In genomic region chr4:143118843-143119242, GRCm38 (mm10) we compare ENCODE assay signal across 8 mouse cellular contexts.
DNase-seq lines count a peak whose midpoint lies in the region; ATAC-seq and TF ChIP-seq lines count a peak whose summit lies in the region.

No protein-coding gene starts in this region.

- H3K27ac ChIP-seq in kidney, postnatal 0 days: no peak overlapping the region; the same call in 1 of the 2 replicates
- H3K27ac ChIP-seq in thymus, adult 2 months (ENCODE audit: control insufficient read depth, insufficient read depth, low read length): no peak overlapping the region

- no peaks in the 10 kb centered on the region for H3K27me3 ChIP-seq in kidney, postnatal 0 days (ENCODE audit: insufficient read depth, low read length)
- H3K27me3 ChIP-seq in thymus, adult 2 months (ENCODE audit: control insufficient read depth, insufficient read depth, low read length): no peaks in the 10 kb centered on the region

- ATAC-seq in frontal cortex, adult (ENCODE audit: low TSS enrichment): peak; percentile 51; the same call in 1 of the 2 replicates
- ATAC-seq in kidney, postnatal 0 days (replicated peaks; ENCODE audit: low FRiP score, low read depth): no peak

- no peak overlapping the region for H3K4me3 ChIP-seq in kidney, postnatal 0 days (replicated peaks; ENCODE audit: low read depth, low read length)
- no peak overlapping the region for H3K4me3 ChIP-seq in thymus, adult 2 months (ENCODE audit: control insufficient read depth, insufficient read depth, low read length)

- no peak overlapping the region for H3K4me2 ChIP-seq in kidney, postnatal 0 days (ENCODE audit: low read length)

- H3K9ac ChIP-seq in kidney, postnatal 0 days (ENCODE audit: low read depth, low read length): no peak overlapping the region

- DNase-seq in frontal cortex, postnatal 25 days (ENCODE audit: low spot score in 2 of 2): no peak
- peak; percentile 48 to 87 for DNase-seq in adrenal gland, adult (ENCODE audit: inconsistent age in 2 of 2, low spot score in 1 of 2)
- peak; percentile 92 for DNase-seq in gastrocnemius, adult 18-20 months (ENCODE audit: low spot score)
- DNase-seq in kidney, postnatal 0 days (ENCODE audit: low spot score): peak; percentile 30
- DNase-seq in ovary, postnatal 36 days (ENCODE audit: low spot score): peak; percentile 63
- no peak for DNase-seq in thymus, adult 2 months
- DNase-seq in thymus, adult 18-20 months: no peak

- TF ChIP-seq CTCF in kidney, postnatal 0 days (IDR thresholded peaks at IDR 0.05; ENCODE audit: low read depth): no peak
- TF ChIP-seq CTCF in thymus, adult 2 months (IDR thresholded peaks at IDR 0.05; ENCODE audit: borderline replicate concordance, control insufficient read depth, extremely low read depth, insufficient read depth, low read length, poor library complexity): no peak

- no peak for TF ChIP-seq POLR2A in thymus, adult 2 months (IDR thresholded peaks at IDR 0.05; ENCODE audit: control insufficient read depth, extremely low read depth, insufficient read depth, low read length, poor library complexity)

- H3K36me3 ChIP-seq in kidney, postnatal 0 days (ENCODE audit: insufficient read depth, low read length): no peaks in the 10 kb centered on the region
- H3K36me3 ChIP-seq in thymus, adult 2 months (ENCODE audit: control insufficient read depth, insufficient read depth, low read length): no peaks in the 10 kb centered on the region

- peaks cover 8% of the 10 kb centered on the region; the same call in 1 of the 2 replicates for H3K4me1 ChIP-seq in kidney, postnatal 0 days (replicated peaks; ENCODE audit: insufficient read depth, low read length)
- H3K4me1 ChIP-seq in thymus, adult 2 months (replicated peaks; ENCODE audit: control insufficient read depth, insufficient read depth, low read length): peaks cover 5% of the 10 kb centered on the region

- no peaks in the 10 kb centered on the region for H3K9me3 ChIP-seq in kidney, postnatal 0 days (replicated peaks; ENCODE audit: low read length)

- WGBS in kidney, postnatal 0 days: 23% methylated on average over 4 of the region's 4 CpGs
- 74% methylated on average over 4 of the region's 4 CpGs for WGBS in thymus, adult 2 months

Comparison
In these comparisons a context has a peak if more than half of its experiments do, and no peak if none do; other contexts are left out.
1. DNase-seq: peak in adrenal gland, adult (2 of 2), gastrocnemius, adult 18-20 months (single experiment), kidney, postnatal 0 days (single experiment) and ovary, postnatal 36 days (single experiment); none in frontal cortex, postnatal 25 days (0 of 2), thymus, adult 2 months (single experiment) and thymus, adult 18-20 months (0 of 2).